Mouse (Mus musculus): ENCODE data around the gene Prelp. TPM values are rescaled to one million over a fixed set of nuclear protein-coding genes. Genes with fewer than 3 reads are reported as not detected.

Gene Prelp
- total and polyA plus RNA-seq, 3 experiments: 44.4 to 70.2 (median 54.7) TPM

Other genes starting within 250 kb of the Prelp start
- under 1 TPM in 1 of 2 experiments, not detected in 1; 0.31 TPM for gene Lax1, start 231.3 kb downstream of the Prelp start, total RNA-seq (2021)
- 0.17 and 0.18 TPM in 2 replicates for gene Lax1, start 231.3 kb downstream of the Prelp start, polyA plus RNA-seq (2012; rRNA removed)
- 10 to 100 TPM; 24.9 to 39.7 TPM for gene Atp2b4, start 120.4 kb downstream of the Prelp start, total RNA-seq (2021)
- gene Atp2b4, start 120.4 kb downstream of the Prelp start, polyA plus RNA-seq (2012; rRNA removed): 4.2 and 4.5 TPM in 2 replicates
- gene Optc, start 13.4 kb downstream of the Prelp start, total RNA-seq (2021): 1 to 10 TPM in 1 of 2 experiments, under 1 TPM in 1; 0.98 to 1.0 TPM
- gene Optc, start 13.4 kb downstream of the Prelp start, polyA plus RNA-seq (2012; rRNA removed): 0.83 and 1.3 TPM in 2 replicates
- gene Fmod, start 115.8 kb upstream of the Prelp start, total RNA-seq (2021): 10 to 100 TPM; 10.1 to 12.4 TPM
- 13.4 and 17.9 TPM in 2 replicates for gene Fmod, start 115.8 kb upstream of the Prelp start, polyA plus RNA-seq (2012; rRNA removed)
- 10 to 100 TPM; 20.3 to 55.2 TPM for gene Btg2, start 157.7 kb upstream of the Prelp start, total RNA-seq (2021)
- 18.9 and 25.1 TPM in 2 replicates for gene Btg2, start 157.7 kb upstream of the Prelp start, polyA plus RNA-seq (2012; rRNA removed)
- not detected for gene Chit1, start 189.8 kb upstream of the Prelp start, total RNA-seq (2021)
- gene Chit1, start 189.8 kb upstream of the Prelp start, polyA plus RNA-seq (2012; rRNA removed): 0.07 and 0.08 TPM in 2 replicates

All from adrenal gland, adult 2 months (tissue).